Mouse (Mus musculus): Measurements from ENCODE around the gene Lmo2.

- TF ChIP-seq TAL1 (IDR thresholded peaks at IDR 0.05; ENCODE audit: low read length) (no peak), GATA1 (IDR thresholded peaks at IDR 0.05; ENCODE audit: low read length) (no peak)
These were observed 33.5 kb downstream of the Lmo2 start for GRCm38 (mm10) chr2:103991303-103991702.

Data from erythroblast, embryonic 14.5 days (primary cell).